Mouse (Mus musculus) kidney, postnatal 0 days (tissue): ENCODE measurements around the gene Oxld1. TPM values are rescaled to one million over a fixed set of nuclear protein-coding genes. Genes with fewer than 3 reads are reported as not detected.

Source experiments
- ATAC-seq: fragments of 200-750 bp; cut with Nextera tagmentation; replicated peaks from 2 replicates; pipeline ENCODE4 v1.8.0; 2017; ENCODE audit warnings: low read depth, moderate number of reproducible peaks, moderate TSS enrichment, moderate library complexity; ENCODE audit not compliant: low FRiP score
- DNase-seq: peaks from one replicate; pipeline ENCODE4 v3.0.0-alpha.2; 2016; ENCODE audit warnings: low spot score
- H3K27ac ChIP-seq: fragments of 300-500 bp; sonication (generic); 2 replicates; pipeline ENCODE4 v1.5.1; 2014; ENCODE audit warnings: mild to moderate bottlenecking
- H3K27me3 ChIP-seq: fragments of 300-500 bp; sonication (generic); 2 replicates; pipeline ENCODE4 v1.6.1; 2014; ENCODE audit warnings: low read length, mixed read lengths; ENCODE audit not compliant: insufficient read depth
- H3K36me3 ChIP-seq: fragments of 300-500 bp; sonication (generic); 2 replicates; pipeline ENCODE4 v1.6.1; 2014; ENCODE audit warnings: low read length, mixed read lengths; ENCODE audit not compliant: insufficient read depth
- H3K4me1 ChIP-seq: fragments of 300-500 bp; sonication (generic); replicated peaks from 2 replicates; pipeline ENCODE4 v1.6.1; 2014; ENCODE audit warnings: antibody characterized with exemption, low read length, mixed read lengths; ENCODE audit not compliant: insufficient read depth
- H3K4me2 ChIP-seq: fragments of 300-500 bp; sonication (generic); 2 replicates; pipeline ENCODE4 v1.6.1; 2014; ENCODE audit warnings: mild to moderate bottlenecking, low read length, moderate library complexity, mixed read lengths
- H3K4me3 ChIP-seq: fragments of 300-500 bp; sonication (generic); replicated peaks from 2 replicates; pipeline ENCODE4 v1.5.1; 2014; ENCODE audit warnings: low read depth, low read length
- H3K9ac ChIP-seq: fragments of 300-500 bp; sonication (generic); 2 replicates; pipeline ENCODE4 v1.6.1; 2014; ENCODE audit warnings: low read depth, low read length
- H3K9me3 ChIP-seq: fragments of 300-500 bp; sonication (generic); replicated peaks from 2 replicates; pipeline ENCODE4 v1.6.1; 2016; ENCODE audit warnings: low read length, inconsistent platforms, mixed read lengths
- CTCF ChIP-seq: IDR thresholded peaks from 2 replicates; pipeline ENCODE4 v1.5.1; 2016; ENCODE audit warnings: antibody characterized with exemption, low read depth, mild to moderate bottlenecking, moderate library complexity
- WGBS: fragments of 180-500 bp; shearing (Covaris S2); extraction: QIAGEN DNeasy Blood & Tissue Kit; methylation state at CpG from one replicate; pipeline ENCODE4 v1.1.7; 2014; 5-methylcytosine and 5-hydroxymethylcytosine counted together
- polyA plus RNA-seq: library from polyadenylated mRNA; unstranded; fragments of >200 nt; fragmentation: Nextera tagmentation; extraction: Ambion mirVana; gene quantifications from 2 replicates; pipeline ENCODE4 v1.2.1, GENCODE M21; 2015

The Oxld1 gene
- polyA plus RNA-seq, 1 experiment from 2014 or later, result 30.3 TPM

- DNase-seq (no peak), ATAC-seq (no peak)
- H3K4me2 ChIP-seq, result no peak overlapping the region
- no peaks in the 10 kb centered on the region for H3K27me3 ChIP-seq
- H3K36me3 ChIP-seq, result 0 out of 2 replicates have a peak, but pooled peaks cover 5% of the 10 kb centered on the region
- no peak overlapping the region for H3K9ac ChIP-seq
- H3K4me1 ChIP-seq, result peaks cover 6% of the 10 kb centered on the region
- WGBS, result 90% methylated on average over 4 of the region's 4 CpGs
- H3K27ac ChIP-seq, result no peak overlapping the region
- no peaks in the 10 kb centered on the region for H3K9me3 ChIP-seq
- H3K4me3 ChIP-seq, result no peak overlapping the region
- no peak for TF ChIP-seq CTCF
These were observed 2.9 kb downstream of the Oxld1 start for GRCm38 (mm10) chr11:120454965-120455364.

GRCm38 (mm10) chr11:120453306-120453705 lies 4.6 kb downstream of the Oxld1 start, which contains the start of gene Pde6g:
TSS of gene Pde6g (minus strand) at chr11:120453500.
- H3K27me3 ChIP-seq, result no peaks in the 10 kb centered on the region

GRCm38 (mm10) chr11:120452246-120452645 lies 5.6 kb downstream of the Oxld1 start:
- Histone ChIP-seq H3K4me1 (no peaks in the 10 kb centered on the region; the same call in 1 of the 2 replicates), H3K27me3 (no peaks in the 10 kb centered on the region), H3K4me3 (no peak overlapping the region), H3K4me2 (no peak overlapping the region), H3K9ac (no peak overlapping the region), H3K9me3 (no peaks in the 10 kb centered on the region), H3K27ac (no peak overlapping the region), H3K36me3 (no peaks in the 10 kb centered on the region)
- ATAC-seq, result no peak
- no peak for DNase-seq
- WGBS, result 54% methylated on average over 3 of the region's 3 CpGs
- no peak for TF ChIP-seq CTCF

More at GRCm38 (mm10) chr11:120453306-120453705, 4.6 kb downstream of the Oxld1 start, which contains the start of gene Pde6g:
- no peaks in the 10 kb centered on the region for H3K9me3 ChIP-seq
- no peak for ATAC-seq
- 83% methylated on average over 4 of the region's 4 CpGs for WGBS
- DNase-seq, result no peak
- no peak within 1 kb of the TSS for H3K4me3 ChIP-seq
- no peak for TF ChIP-seq CTCF
- H3K36me3 ChIP-seq, result no peaks in the 10 kb centered on the region
- H3K27ac ChIP-seq, result no peak within 1 kb of the TSS
- no peaks in the 10 kb centered on the region; the same call in 1 of the 2 replicates for H3K4me1 ChIP-seq
- H3K9ac ChIP-seq, result no peak within 1 kb of the TSS
- no peak within 1 kb of the TSS for H3K4me2 ChIP-seq

GRCm38 (mm10) chr11:120447179-120447578 lies 10.7 kb downstream of the Oxld1 start:
- TF ChIP-seq CTCF, result no peak
- H3K36me3 ChIP-seq, result no peaks in the 10 kb centered on the region
- H3K27ac ChIP-seq, result no peak overlapping the region
- no peaks in the 10 kb centered on the region for H3K9me3 ChIP-seq
- ATAC-seq (no peak), DNase-seq (no peak)
- no peak overlapping the region for H3K4me2 ChIP-seq
- no peaks in the 10 kb centered on the region for H3K27me3 ChIP-seq
- no peak overlapping the region for H3K9ac ChIP-seq
- 52% methylated on average over 7 of the region's 7 CpGs for WGBS
- no peak overlapping the region for H3K4me3 ChIP-seq
- H3K4me1 ChIP-seq, result no peaks in the 10 kb centered on the region; the same call in 1 of the 2 replicates

GRCm38 (mm10) chr11:120445475-120445874 lies 12.4 kb downstream of the Oxld1 start:
- 56% methylated on average over 3 of the region's 3 CpGs for WGBS
- no peaks in the 10 kb centered on the region for H3K27me3 ChIP-seq

GRCm38 (mm10) chr11:120444106-120444505 lies 13.8 kb downstream of the Oxld1 start:
- 68% methylated on average over 6 of the region's 6 CpGs for WGBS
- no peak for DNase-seq
- no peak overlapping the region for H3K27ac ChIP-seq
- H3K4me2 ChIP-seq, result no peak overlapping the region
- no peaks in the 10 kb centered on the region for H3K9me3 ChIP-seq
- TF ChIP-seq CTCF, result no peak
- H3K36me3 ChIP-seq, result no peaks in the 10 kb centered on the region
- no peak for ATAC-seq
- no peak overlapping the region for H3K9ac ChIP-seq
- no peak overlapping the region for H3K4me3 ChIP-seq
- H3K27me3 ChIP-seq, result no peaks in the 10 kb centered on the region
- H3K4me1 ChIP-seq, result no peaks in the 10 kb centered on the region; the same call in 1 of the 2 replicates

More at GRCm38 (mm10) chr11:120445475-120445874, 12.4 kb downstream of the Oxld1 start:
- TF ChIP-seq CTCF, result no peak
- DNase-seq (no peak), ATAC-seq (no peak)
- Histone ChIP-seq H3K4me1 (no peaks in the 10 kb centered on the region; the same call in 1 of the 2 replicates), H3K9me3 (no peaks in the 10 kb centered on the region), H3K27ac (no peak overlapping the region), H3K4me2 (no peak overlapping the region), H3K36me3 (no peaks in the 10 kb centered on the region), H3K9ac (no peak overlapping the region), H3K4me3 (no peak overlapping the region)
